9 mouse cellular contexts compared by ENCODE assay signal in the genomic region with DNA sequence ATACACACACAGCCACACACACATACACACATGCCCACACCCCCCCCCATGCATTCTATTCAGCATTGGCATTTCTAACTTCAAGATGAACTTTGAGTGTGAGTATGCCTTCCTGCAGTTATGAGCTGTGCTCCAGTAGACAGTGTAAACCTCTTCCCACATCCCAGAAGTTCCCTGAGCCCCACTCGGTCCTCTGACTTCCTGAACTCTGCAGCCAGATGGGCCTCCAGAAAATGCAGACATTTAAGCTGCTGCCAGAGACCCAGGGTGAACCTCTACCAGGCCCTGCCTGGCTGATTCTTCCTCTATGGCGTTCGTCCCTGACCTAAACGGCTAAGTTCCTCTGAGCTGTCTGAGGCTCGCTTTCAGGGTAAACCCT. TPM values are rescaled to one million over a fixed set of nuclear protein-coding genes. Genes with fewer than 3 reads are reported as not detected.
DNase-seq lines count a peak whose midpoint lies in the region; ATAC-seq and TF ChIP-seq lines count a peak whose summit lies in the region.
"Had no signal": no experiment of that assay in that cellular context is flagged by ENCODE, and none has a peak within 500 bp of the region (broad histone marks: within the 10 kb centered on the region; RNA-seq: fewer than 3 reads in every experiment).

No protein-coding gene starts in this region.

- H3K4me1 ChIP-seq in heart, embryonic 16.5 days (ENCODE audit: control insufficient read depth, insufficient read depth, low read length) = peaks cover 27% of the 10 kb centered on the region
- no peaks in the 10 kb centered on the region for H3K4me1 ChIP-seq in lung, postnatal 0 days (ENCODE audit: insufficient read depth, low read depth, low read length)
- H3K4me1 ChIP-seq in embryonic facial prominence, embryonic 13.5 days = peaks cover 43% of the 10 kb centered on the region
- H3K4me1 ChIP-seq in liver, embryonic 16.5 days (ENCODE audit: control insufficient read depth, low read depth, low read length) = no peaks in the 10 kb centered on the region; the same call in 1 of the 2 replicates

- H3K4me2 ChIP-seq in heart, embryonic 16.5 days (ENCODE audit: low read depth, low read length) = no peak overlapping the region
- no peak overlapping the region for H3K4me2 ChIP-seq in lung, postnatal 0 days (replicated peaks; ENCODE audit: low read depth, low read length)
- no peak overlapping the region for H3K4me2 ChIP-seq in embryonic facial prominence, embryonic 13.5 days
- H3K4me2 ChIP-seq in liver, embryonic 16.5 days (ENCODE audit: low read depth, low read length) = no peak overlapping the region

- intact Hi-C loops in heart, postnatal 14 days (cut with DNase I) = no loop called here

- 50% methylated on average over 5 of the region's 5 CpGs for WGBS in heart, embryonic 16.5 days
- WGBS in lung, postnatal 0 days = 53% methylated on average over 5 of the region's 5 CpGs
- WGBS in embryonic facial prominence, embryonic 13.5 days = 26% methylated on average over 5 of the region's 5 CpGs
- WGBS in liver, embryonic 16.5 days (ENCODE audit: insufficient replicate concordance) = 32% methylated on average over 5 of the region's 5 CpGs

- peak overlapping the region; percentile 76 for H3K27ac ChIP-seq in heart, embryonic 16.5 days (ENCODE audit: low read length)
- H3K27ac ChIP-seq in lung, postnatal 0 days (ENCODE audit: low read length) = peak overlapping the region; percentile 81
- peak overlapping the region; percentile 95 for H3K27ac ChIP-seq in embryonic facial prominence, embryonic 13.5 days
- no peak overlapping the region for H3K27ac ChIP-seq in liver, embryonic 16.5 days (ENCODE audit: low read length)
- H3K27ac ChIP-seq: macrophage had no signal

- H3K27me3 ChIP-seq in heart, embryonic 16.5 days (ENCODE audit: control insufficient read depth, insufficient read depth, low read length) = no peaks in the 10 kb centered on the region
- H3K27me3 ChIP-seq in lung, postnatal 0 days (replicated peaks; ENCODE audit: insufficient read depth, low read length) = no peaks in the 10 kb centered on the region
- H3K27me3 ChIP-seq in embryonic facial prominence, embryonic 13.5 days = no peaks in the 10 kb centered on the region
- H3K27me3 ChIP-seq in liver, embryonic 16.5 days (ENCODE audit: control insufficient read depth, insufficient read depth, low read depth, low read length) = no peaks in the 10 kb centered on the region

- H3K9me3 ChIP-seq in heart, embryonic 16.5 days (replicated peaks; ENCODE audit: control insufficient read depth, low read length) = no peaks in the 10 kb centered on the region
- H3K9me3 ChIP-seq in lung, postnatal 0 days (ENCODE audit: low read length) = no peaks in the 10 kb centered on the region
- no peaks in the 10 kb centered on the region for H3K9me3 ChIP-seq in embryonic facial prominence, embryonic 13.5 days
- no peaks in the 10 kb centered on the region for H3K9me3 ChIP-seq in liver, embryonic 16.5 days (replicated peaks; ENCODE audit: control insufficient read depth, low read length)

- H3K4me3 ChIP-seq in heart, embryonic 16.5 days (ENCODE audit: low read length) = no peak overlapping the region
- H3K4me3 ChIP-seq in lung, postnatal 0 days (ENCODE audit: low read depth, low read length) = no peak overlapping the region
- H3K4me3 ChIP-seq in embryonic facial prominence, embryonic 13.5 days = no peak overlapping the region
- no peak overlapping the region for H3K4me3 ChIP-seq in liver, embryonic 16.5 days (ENCODE audit: low read depth, low read length)

- no peak for ATAC-seq in heart, embryonic 16.5 days (replicated peaks; ENCODE audit: extremely low read depth, insufficient read depth, low FRiP score)
- ATAC-seq in lung, postnatal 0 days = peak; percentile 25; the same call in 1 of the 2 replicates
- ATAC-seq in embryonic facial prominence, embryonic 13.5 days (ENCODE audit: insufficient number of reproducible peaks, insufficient read depth, low FRiP score, low TSS enrichment, low read depth) = no peak
- 0 out of 2 replicates have a peak, but pooled peaks have one; percentile 11 for ATAC-seq in liver, embryonic 16.5 days (ENCODE audit: low read depth)

- no peaks in the 10 kb centered on the region for H3K36me3 ChIP-seq in heart, embryonic 16.5 days (ENCODE audit: control insufficient read depth, insufficient read depth)
- no peaks in the 10 kb centered on the region for H3K36me3 ChIP-seq in lung, postnatal 0 days (ENCODE audit: insufficient read depth, low read length)
- no peaks in the 10 kb centered on the region for H3K36me3 ChIP-seq in embryonic facial prominence, embryonic 13.5 days
- H3K36me3 ChIP-seq in liver, embryonic 16.5 days (ENCODE audit: control insufficient read depth, insufficient read depth) = no peaks in the 10 kb centered on the region

- no peak for TF ChIP-seq EP300 in lung, postnatal 0 days (IDR thresholded peaks at IDR 0.05)

- H3K9ac ChIP-seq in heart, embryonic 16.5 days (ENCODE audit: low read length) = no peak overlapping the region
- no peak overlapping the region for H3K9ac ChIP-seq in lung, postnatal 0 days (replicated peaks; ENCODE audit: low read depth)
- H3K9ac ChIP-seq in embryonic facial prominence, embryonic 13.5 days = 0 out of 2 replicates have a peak overlapping the region, but pooled peaks have one; percentile 11
- H3K9ac ChIP-seq in liver, embryonic 16.5 days (ENCODE audit: low read depth, low read length) = no peak overlapping the region

- TF ChIP-seq CTCF in lung, postnatal 0 days (IDR thresholded peaks at IDR 0.05) = no peak

- DNase-seq in heart, postnatal 14 days = no peak
- DNase-seq in lung, postnatal 0 days (ENCODE audit: low spot score) = no peak
- DNase-seq in lung, postnatal 14 days = no peak
- no peak for DNase-seq in adrenal gland, postnatal 4 days (ENCODE audit: low spot score in 2 of 2)
- DNase-seq in adrenal gland, adult 2 months = no peak

RNA-seq across cellular contexts. Expression of gene Prr5, which starts 30.4 kb away (rescaled TPM):
- 11.3 and 14.8 TPM in 2 replicates for polyA plus RNA-seq in heart, embryonic 16.5 days (2015; fragmentation: Nextera tagmentation; extraction: Ambion mirVana)
- total RNA-seq in heart, postnatal 14 days (2021) = 1 to 10 TPM; 5.6 to 8.3 TPM
- polyA plus RNA-seq in lung, postnatal 0 days (2015; fragmentation: Nextera tagmentation; extraction: Ambion mirVana) = 8.8 and 9.2 TPM in 2 replicates
- 18.8 and 20.7 TPM in 2 replicates for polyA plus RNA-seq in embryonic facial prominence, embryonic 13.5 days (2015; fragmentation: Nextera tagmentation; extraction: Ambion mirVana)
- 4.5 and 5.2 TPM in 2 replicates for polyA plus RNA-seq in liver, embryonic 16.5 days (2015; fragmentation: Nextera tagmentation; extraction: Ambion mirVana)
- 10 to 100 TPM; 15.3 to 17.6 TPM for total RNA-seq in adrenal gland, postnatal 4 days (2021)
- total RNA-seq in adrenal gland, adult 2 months (2021) = 1 to 10 TPM; 7.0 to 9.4 TPM
- polyA plus RNA-seq in adrenal gland, adult 2 months (2012; rRNA removed) = 15.7 and 26.7 TPM in 2 replicates

Comparison
In these comparisons a context has a peak if more than half of its experiments do, and no peak if none do; other contexts are left out.
1. ATAC-seq: peak in lung, postnatal 0 days (single experiment) and liver, embryonic 16.5 days (single experiment); none in heart, embryonic 16.5 days (single experiment) and embryonic facial prominence, embryonic 13.5 days (single experiment).